Mouse (Mus musculus) kidney, embryonic 16.5 days (tissue): ENCODE data around the gene Xpot. TPM values are rescaled to one million over a fixed set of nuclear protein-coding genes. Genes with fewer than 3 reads are reported as not detected.

Experiments used
- ATAC-seq: fragments of 200-750 bp; cut with Nextera tagmentation; 2 replicates; pipeline ENCODE4 v1.8.0; 2017; ENCODE audit warnings: moderate TSS enrichment; ENCODE audit not compliant: low FRiP score, low TSS enrichment
- H3K27ac ChIP-seq: fragments of 300-500 bp; sonication (generic); 2 replicates; pipeline ENCODE4 v1.5.1; 2014; ENCODE audit warnings: low read length
- H3K27me3 ChIP-seq: fragments of 300-500 bp; sonication (generic); 2 replicates; pipeline ENCODE4 v1.6.1; 2014; ENCODE audit warnings: low read length, control low read depth, mixed read lengths; ENCODE audit not compliant: insufficient read depth
- H3K36me3 ChIP-seq: fragments of 300-500 bp; sonication (generic); 2 replicates; pipeline ENCODE4 v1.6.1; 2014; ENCODE audit warnings: low read length, control low read depth, mixed read lengths; ENCODE audit not compliant: insufficient read depth
- H3K4me1 ChIP-seq: fragments of 300-500 bp; sonication (generic); 2 replicates; pipeline ENCODE4 v1.6.1; 2014; ENCODE audit warnings: low read length, control low read depth, mixed read lengths; ENCODE audit not compliant: insufficient read depth
- H3K4me2 ChIP-seq: fragments of 300-500 bp; sonication (generic); replicated peaks from 2 replicates; pipeline ENCODE4 v1.6.1; 2014; ENCODE audit warnings: low read depth, low read length
- H3K4me3 ChIP-seq: fragments of 300-500 bp; sonication (generic); 2 replicates; pipeline ENCODE4 v1.5.1; 2014; ENCODE audit warnings: mild to moderate bottlenecking, low read length
- H3K9ac ChIP-seq: fragments of 300-500 bp; sonication (generic); replicated peaks from 2 replicates; pipeline ENCODE4 v1.6.1; 2014; ENCODE audit warnings: low read length
- H3K9me3 ChIP-seq: fragments of 300-500 bp; sonication (generic); 2 replicates; pipeline ENCODE4 v1.6.1; 2016; ENCODE audit warnings: low read length, control low read depth
- WGBS: fragments of 180-500 bp; shearing (Covaris S2); extraction: QIAGEN DNeasy Blood & Tissue Kit; methylation state at CpG from one replicate; pipeline ENCODE4 v1.1.7; 2014; 5-methylcytosine and 5-hydroxymethylcytosine counted together
- polyA plus RNA-seq: library from polyadenylated mRNA; unstranded; fragments of >200 nt; fragmentation: Nextera tagmentation; extraction: Ambion mirVana; gene quantifications from 2 replicates; pipeline ENCODE4 v1.2.1, GENCODE M21; 2015

Xpot gene
- polyA plus RNA-seq, 1 experiment from 2014 or later = 48.3 TPM

DNA sequence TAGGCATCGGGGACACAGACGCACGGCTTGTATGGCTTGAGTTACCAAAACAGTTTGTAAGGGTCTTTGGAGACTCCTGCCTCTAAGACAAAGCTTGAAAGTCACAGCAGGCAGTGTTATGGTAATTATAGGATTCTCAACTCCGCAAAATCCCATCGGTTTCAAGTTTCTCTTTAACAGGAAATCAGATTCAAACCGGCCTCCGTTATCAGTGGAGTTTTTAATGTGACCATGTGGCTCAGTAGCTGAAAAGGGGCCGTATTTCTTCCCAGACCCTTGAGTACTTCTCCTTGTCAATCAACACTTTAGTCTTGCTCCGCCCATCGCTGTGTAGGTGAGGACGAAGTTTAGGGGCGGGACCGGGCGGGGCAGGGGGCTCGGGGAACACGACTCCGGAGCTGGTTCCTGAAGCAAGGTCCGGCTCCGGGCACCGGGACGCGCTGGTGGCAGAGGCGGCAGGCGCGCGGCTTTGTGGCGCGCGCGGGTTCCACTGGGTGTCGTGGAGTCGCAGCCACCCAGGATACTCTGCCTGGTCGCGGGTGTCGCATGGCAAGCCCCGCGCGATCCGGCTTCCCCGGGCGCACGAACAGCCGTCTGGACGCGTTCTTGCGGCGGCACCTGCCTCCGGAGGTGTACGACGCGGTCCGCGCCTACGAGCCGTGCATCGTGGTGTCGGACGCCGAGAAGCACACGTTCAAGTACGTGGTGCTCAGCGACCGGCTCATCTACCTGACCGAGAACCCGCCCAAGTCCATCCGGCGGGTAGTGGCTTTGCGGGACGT lies 15.3 kb upstream of the Xpot start, which contains the start of gene D930020B18Rik:
Gene D930020B18Rik (plus strand): TSS at position 317 of the 782 bp plus-strand sequence.
- Histone ChIP-seq H3K4me2 (peak within 1 kb of the TSS; percentile 99), H3K4me3 (peak within 1 kb of the TSS; percentile 52), H3K27me3 (peaks cover 25% of the 10 kb centered on the region), H3K36me3 (no peaks in the 10 kb centered on the region), H3K4me1 (peaks cover 14% of the 10 kb centered on the region), H3K9me3 (no peaks in the 10 kb centered on the region), H3K27ac (no peak within 1 kb of the TSS), H3K9ac (peak within 1 kb of the TSS; percentile 62)
- under 1% methylated on average over 69 of the region's 69 CpGs for WGBS
- peak; percentile 73; the same call in 1 of the 2 replicates for ATAC-seq

DNA sequence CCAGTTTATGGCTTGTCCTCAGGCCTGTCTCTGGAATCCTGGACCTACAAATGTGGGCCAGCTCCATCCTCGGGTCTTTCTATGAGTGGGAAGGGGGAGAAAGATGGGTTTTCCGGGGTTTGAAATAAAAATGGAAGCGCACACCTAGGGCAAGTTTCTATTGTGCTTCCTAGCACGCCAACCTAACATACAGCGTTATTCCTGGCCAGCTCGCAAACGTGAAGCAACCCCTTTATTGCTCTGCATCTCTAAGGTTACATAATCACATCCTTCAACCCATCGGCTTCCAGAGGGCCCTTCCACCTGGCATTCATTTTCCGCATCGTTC lies 14.8 kb upstream of the Xpot start:
- H3K9ac ChIP-seq = peak overlapping the region; percentile 62

DNA sequence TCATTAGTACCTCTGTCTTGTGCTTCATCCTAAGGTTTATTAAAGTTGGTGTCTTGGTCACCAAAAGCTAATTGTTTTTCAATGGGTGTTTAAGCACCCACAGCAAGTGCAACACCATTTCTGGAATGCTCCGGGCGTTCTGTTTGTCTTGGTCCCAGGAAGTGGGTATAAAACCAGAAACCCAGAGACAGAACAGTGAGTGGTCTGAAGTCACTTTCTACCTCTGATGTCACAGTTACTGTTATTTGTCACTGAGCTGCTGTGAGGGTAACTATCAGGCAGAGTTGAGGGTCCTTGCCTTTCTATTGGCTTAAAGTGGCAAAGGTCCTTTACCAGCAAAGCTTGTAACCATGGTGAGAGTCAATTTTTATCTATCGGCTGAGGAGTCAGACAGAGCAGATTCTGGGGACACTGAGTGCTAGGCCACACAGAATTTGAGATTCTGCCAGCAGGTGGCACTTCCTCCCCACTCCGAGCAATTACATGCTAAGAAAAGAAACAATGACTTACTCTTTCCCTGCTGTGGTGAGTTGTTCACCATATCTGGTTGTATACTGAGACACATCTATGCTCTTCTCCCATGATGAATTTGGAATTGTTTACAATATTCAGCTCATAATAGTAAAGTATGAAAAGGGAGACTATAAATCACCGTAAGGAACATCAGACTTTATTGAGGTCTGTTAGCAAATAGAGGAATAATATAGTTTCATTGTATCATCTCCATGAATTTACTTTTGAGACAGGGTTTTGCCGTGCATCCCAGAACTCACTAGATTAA lies 14.2 kb upstream of the Xpot start:
- Histone ChIP-seq H3K27me3 (peaks cover 25% of the 10 kb centered on the region), H3K9ac (0 out of 2 replicates have a peak overlapping the region, but pooled peaks have one; percentile 62), H3K4me2 (peak overlapping the region; percentile 99; the same call in 1 of the 2 replicates), H3K36me3 (no peaks in the 10 kb centered on the region), H3K4me1 (peaks cover 14% of the 10 kb centered on the region), H3K27ac (no peak overlapping the region), H3K9me3 (no peaks in the 10 kb centered on the region), H3K4me3 (no peak overlapping the region)
- ATAC-seq = 0 out of 2 replicates have a peak, but pooled peaks have one; percentile 16
- WGBS = 53% methylated on average over 6 of the region's 6 CpGs

More for the DNA sequence above, 14.8 kb upstream of the Xpot start:
- no peaks in the 10 kb centered on the region for H3K9me3 ChIP-seq
- peaks cover 14% of the 10 kb centered on the region for H3K4me1 ChIP-seq
- no peaks in the 10 kb centered on the region for H3K36me3 ChIP-seq
- peaks cover 25% of the 10 kb centered on the region for H3K27me3 ChIP-seq
- WGBS = 9% methylated on average over 10 of the region's 10 CpGs
- no peak for ATAC-seq
- no peak overlapping the region for H3K27ac ChIP-seq
- peak overlapping the region; percentile 99 for H3K4me2 ChIP-seq
- peak overlapping the region; percentile 52 for H3K4me3 ChIP-seq

DNA sequence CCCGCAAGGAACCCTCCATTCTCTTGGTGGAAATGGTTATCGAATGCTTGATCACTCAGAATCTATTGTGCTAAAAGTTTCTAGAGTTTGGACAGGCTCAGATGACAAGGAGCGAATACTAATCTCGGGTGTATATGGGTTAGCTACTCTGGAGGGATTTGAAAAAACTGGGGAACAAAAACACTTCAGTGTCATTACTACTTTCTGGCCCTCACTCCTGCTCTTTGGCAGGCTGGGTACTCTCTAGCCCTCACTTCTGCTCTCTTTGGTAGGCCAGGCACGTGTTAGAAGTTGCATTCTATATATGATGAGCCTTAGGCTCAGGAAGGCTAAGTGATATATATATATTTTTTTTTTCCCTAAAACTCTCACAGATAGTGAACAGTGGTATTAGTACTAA lies 13.4 kb upstream of the Xpot start:
- H3K9me3 ChIP-seq = no peaks in the 10 kb centered on the region
- peaks cover 25% of the 10 kb centered on the region for H3K27me3 ChIP-seq
- no peak overlapping the region for H3K27ac ChIP-seq
- no peaks in the 10 kb centered on the region for H3K36me3 ChIP-seq
- H3K4me1 ChIP-seq = peaks cover 14% of the 10 kb centered on the region
- ATAC-seq = no peak
- no peak overlapping the region for H3K4me2 ChIP-seq
- H3K4me3 ChIP-seq = no peak overlapping the region
- no peak overlapping the region for H3K9ac ChIP-seq
- WGBS = 83% methylated on average over 5 of the region's 5 CpGs

DNA sequence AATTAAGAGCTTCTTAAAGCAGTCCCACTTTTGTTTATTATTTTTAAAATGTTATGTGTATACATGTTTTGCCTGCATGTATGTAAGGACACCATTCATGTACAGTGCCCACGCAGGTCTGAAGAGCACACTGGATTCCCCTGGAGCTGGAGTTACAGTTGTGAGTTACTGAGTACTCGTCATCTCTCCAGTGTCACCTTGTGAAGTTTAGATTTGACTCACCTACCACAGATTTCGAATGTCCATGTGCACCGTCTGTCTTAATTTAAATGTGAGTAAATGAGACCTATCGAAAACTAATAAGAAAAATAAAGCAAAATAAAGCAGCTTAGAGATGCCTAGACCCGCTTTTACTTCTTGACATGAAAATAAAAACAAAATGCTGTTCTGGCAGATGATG lies 10.1 kb upstream of the Xpot start:
- Histone ChIP-seq H3K27ac (no peak overlapping the region), H3K4me3 (no peak overlapping the region), H3K9ac (no peak overlapping the region), H3K9me3 (no peaks in the 10 kb centered on the region), H3K4me1 (0 out of 2 replicates have a peak, but pooled peaks cover 6% of the 10 kb centered on the region), H3K36me3 (no peaks in the 10 kb centered on the region), H3K4me2 (no peak overlapping the region), H3K27me3 (peaks cover 6% of the 10 kb centered on the region)
- 88% methylated on average over 6 of the region's 6 CpGs for WGBS
- ATAC-seq = no peak

DNA sequence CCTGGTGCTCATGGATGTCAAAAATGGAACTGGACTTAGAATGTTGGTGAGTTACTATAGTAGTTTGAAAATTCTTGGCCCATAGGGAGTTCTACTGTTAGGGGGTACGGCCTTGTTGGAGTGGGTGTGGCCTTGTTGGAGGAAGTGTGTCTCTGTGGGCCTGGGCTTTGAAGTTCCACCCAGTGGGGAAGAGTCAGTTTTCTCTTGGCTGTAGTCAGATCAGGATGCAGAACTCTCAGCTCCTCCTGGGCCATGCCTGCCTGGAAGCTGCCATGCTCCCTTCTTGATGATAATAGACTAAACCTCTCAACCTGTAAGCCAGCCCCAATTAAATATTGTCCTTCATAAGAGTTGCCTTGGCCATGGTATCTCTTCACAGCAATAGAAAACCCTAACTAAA lies 8.0 kb upstream of the Xpot start:
- WGBS = 61% methylated on average over 1 of the region's 1 CpGs
- no peaks in the 10 kb centered on the region for H3K9me3 ChIP-seq
- H3K4me3 ChIP-seq = no peak overlapping the region
- H3K27ac ChIP-seq = no peak overlapping the region
- H3K4me2 ChIP-seq = no peak overlapping the region
- H3K4me1 ChIP-seq = no peaks in the 10 kb centered on the region
- no peaks in the 10 kb centered on the region for H3K27me3 ChIP-seq
- no peak overlapping the region for H3K9ac ChIP-seq
- no peaks in the 10 kb centered on the region for H3K36me3 ChIP-seq
- ATAC-seq = no peak

DNA sequence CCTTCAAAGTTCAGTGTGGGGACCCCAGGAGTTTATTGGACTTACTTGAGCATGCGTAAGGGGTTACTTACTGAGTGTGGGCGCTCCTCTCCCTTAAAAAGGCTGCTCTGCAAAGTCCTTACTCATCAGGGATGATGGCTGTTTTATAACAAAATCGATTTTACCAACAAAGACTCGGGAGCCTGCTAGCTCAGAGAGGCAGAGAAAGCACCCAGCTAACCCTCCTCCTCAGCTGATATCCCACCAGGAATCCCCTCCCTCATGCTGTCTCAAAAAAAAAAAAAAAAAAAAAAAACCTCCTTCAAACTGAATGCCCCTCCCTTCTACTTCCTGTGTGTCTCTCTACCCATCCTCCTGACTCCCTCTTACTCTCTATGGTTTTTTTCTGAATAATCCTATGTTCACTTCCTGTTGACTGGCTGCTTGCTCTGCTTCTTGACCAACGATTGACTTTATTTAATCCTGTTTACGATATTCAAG lies 2.5 kb upstream of the Xpot start:
- no peak overlapping the region for H3K4me2 ChIP-seq
- ATAC-seq = no peak
- H3K36me3 ChIP-seq = no peaks in the 10 kb centered on the region
- 92% methylated on average over 6 of the region's 6 CpGs for WGBS
- no peaks in the 10 kb centered on the region for H3K9me3 ChIP-seq
- no peak overlapping the region for H3K4me3 ChIP-seq
- peaks cover 15% of the 10 kb centered on the region for H3K4me1 ChIP-seq
- no peak overlapping the region for H3K9ac ChIP-seq
- H3K27me3 ChIP-seq = no peaks in the 10 kb centered on the region
- H3K27ac ChIP-seq = no peak overlapping the region

DNA sequence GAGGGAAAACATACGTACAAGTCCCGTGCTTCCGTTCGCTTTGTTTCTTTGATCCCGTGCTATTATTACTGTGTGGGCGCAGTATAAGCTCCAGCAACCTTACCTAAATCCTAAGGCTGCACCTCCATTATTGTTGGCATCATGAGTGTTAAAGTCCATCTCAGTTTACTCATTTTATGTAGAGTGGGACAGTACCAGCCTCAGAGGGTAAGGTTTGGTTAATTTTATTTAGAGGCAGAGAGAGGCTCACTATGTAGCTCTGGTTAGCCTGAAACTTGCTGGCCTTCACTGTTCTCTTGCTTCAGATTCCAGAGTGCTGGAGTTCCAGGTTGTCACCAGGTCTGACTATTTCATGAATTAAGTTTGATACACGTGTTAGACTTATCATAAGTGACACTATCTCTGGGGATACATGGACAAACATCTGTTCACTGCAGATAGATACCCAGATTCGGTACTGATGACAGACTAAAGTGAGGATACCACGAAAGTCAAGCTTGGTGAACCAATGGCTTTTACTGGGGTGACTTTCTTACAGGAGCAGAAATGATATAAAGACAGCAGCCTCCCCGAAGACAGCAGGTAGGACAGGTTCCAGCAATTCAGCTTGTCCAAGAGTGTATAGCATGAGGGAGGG lies 1.2 kb upstream of the Xpot start:
- Histone ChIP-seq H3K36me3 (peaks cover 1% of the 10 kb centered on the region; the same call in 1 of the 2 replicates), H3K9me3 (no peaks in the 10 kb centered on the region), H3K9ac (no peak overlapping the region), H3K4me2 (peak overlapping the region; percentile 74; the same call in 1 of the 2 replicates), H3K4me3 (peak overlapping the region; percentile 87; the same call in 1 of the 2 replicates), H3K4me1 (peaks cover 17% of the 10 kb centered on the region), H3K27ac (no peak overlapping the region), H3K27me3 (no peaks in the 10 kb centered on the region)
- no peak for ATAC-seq
- WGBS = 84% methylated on average over 10 of the region's 10 CpGs

DNA sequence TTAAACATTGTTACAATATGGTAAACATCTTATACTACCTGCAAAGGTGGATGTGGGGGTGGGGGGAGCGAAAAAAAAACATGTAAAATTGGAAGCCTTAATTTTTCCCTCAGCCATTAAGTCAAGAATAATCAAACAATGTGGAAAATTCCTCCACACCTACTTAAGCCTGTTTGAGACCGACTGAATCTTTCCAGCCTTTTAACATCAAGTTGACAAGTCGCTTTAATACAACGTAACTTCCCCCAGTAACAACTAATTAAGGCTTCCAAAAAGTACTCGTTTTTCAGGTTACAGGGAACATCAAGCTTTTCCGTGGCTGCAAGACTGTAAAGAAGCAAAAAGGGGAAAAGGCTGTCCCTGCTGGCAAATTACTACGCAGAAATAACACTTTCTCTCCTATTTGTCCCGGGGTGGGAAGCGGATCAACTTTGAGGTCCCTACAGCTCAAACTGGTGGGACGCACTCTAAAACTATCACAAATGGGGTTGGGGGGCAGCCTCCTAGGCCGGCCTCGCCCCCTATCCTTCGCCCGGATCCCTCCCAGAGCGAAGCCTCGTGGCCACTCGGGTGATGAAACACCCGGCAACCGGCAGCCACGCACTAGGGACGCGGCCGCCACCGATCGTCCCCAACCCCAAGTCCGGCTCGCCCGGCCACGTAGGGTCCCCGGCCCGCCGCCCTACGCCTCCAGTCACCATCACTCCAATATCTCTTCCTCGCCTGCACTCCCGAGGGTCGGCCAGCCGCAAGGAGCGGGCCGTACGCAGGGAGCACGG lies 536 bp downstream of the Xpot start:
- Histone ChIP-seq H3K4me2 (peak overlapping the region; percentile 74), H3K27ac (peak overlapping the region; percentile 95), H3K36me3 (peaks cover 13% of the 10 kb centered on the region), H3K9ac (peak overlapping the region; percentile 95), H3K4me1 (peaks cover 17% of the 10 kb centered on the region), H3K9me3 (no peaks in the 10 kb centered on the region), H3K4me3 (peak overlapping the region; percentile 87), H3K27me3 (no peaks in the 10 kb centered on the region)
- no peak for ATAC-seq
- WGBS = under 1% methylated on average over 41 of the region's 41 CpGs
